Mouse (Mus musculus) right cerebral cortex, postnatal 10 days (tissue): ENCODE measurements around the gene Cdh15.

Experiments
- DNase-seq, 2 experiments: peaks; one replicate each; pipeline ENCODE4 v3.0.0; 2021; ENCODE audit warnings: low spot score in 2 of 2

Gene Cdh15

GRCm38 (mm10) chr8:122836696-122837095, 11.1 kb upstream of the Cdh15 start:
- DNase-seq, result no peak

- no peak for DNase-seq
Measured at GRCm38 (mm10) chr8:122844161-122844560, 3.6 kb upstream of the Cdh15 start.

GRCm38 (mm10) chr8:122845662-122846061, 2.1 kb upstream of the Cdh15 start:
- no peak for DNase-seq

GRCm38 (mm10) chr8:122849152-122849910, 1.6 kb downstream of the Cdh15 start:
- DNase-seq, result no peak

- DNase-seq, result no peak
Measured at GRCm38 (mm10) chr8:122850641-122851240, 3.0 kb downstream of the Cdh15 start.

GRCm38 (mm10) chr8:122851692-122852545, 4.2 kb downstream of the Cdh15 start:
- no peak for DNase-seq

GRCm38 (mm10) chr8:122852546-122852905, 4.8 kb downstream of the Cdh15 start:
- DNase-seq, result no peak

- peak; percentile 58 to 68 for DNase-seq
Measured at GRCm38 (mm10) chr8:122853340-122853771, 5.6 kb downstream of the Cdh15 start.

GRCm38 (mm10) chr8:122854388-122854787, 6.6 kb downstream of the Cdh15 start:
- no peak for DNase-seq

GRCm38 (mm10) chr8:122855123-122855522, 7.4 kb downstream of the Cdh15 start:
- no peak for DNase-seq

GRCm38 (mm10) chr8:122856288-122856687, 8.5 kb downstream of the Cdh15 start:
- no peak for DNase-seq

GRCm38 (mm10) chr8:122859843-122860242, 12.1 kb downstream of the Cdh15 start:
- no peak for DNase-seq

- DNase-seq, result no peak
Measured at GRCm38 (mm10) chr8:122864719-122865129, 17.0 kb downstream of the Cdh15 start.

GRCm38 (mm10) chr8:122865441-122865840, 17.7 kb downstream of the Cdh15 start:
- peak in 1 of 2 experiments; percentile 51 for DNase-seq

GRCm38 (mm10) chr8:122866231-122866630, 18.5 kb downstream of the Cdh15 start:
- no peak for DNase-seq

- DNase-seq, result no peak
Measured at GRCm38 (mm10) chr8:122867982-122868381, 20.2 kb downstream of the Cdh15 start.

GRCm38 (mm10) chr8:122870377-122870863, 22.7 kb downstream of the Cdh15 start:
- DNase-seq, result no peak

GRCm38 (mm10) chr8:122871663-122872062, 23.9 kb downstream of the Cdh15 start:
- no peak for DNase-seq

GRCm38 (mm10) chr8:122873171-122873570, 25.4 kb downstream of the Cdh15 start:
- DNase-seq, result no peak

GRCm38 (mm10) chr8:122875186-122875585, 27.4 kb downstream of the Cdh15 start:
- DNase-seq, result no peak

GRCm38 (mm10) chr8:122878231-122878630, 30.5 kb downstream of the Cdh15 start:
- DNase-seq, result no peak

GRCm38 (mm10) chr8:122880302-122880701, 32.5 kb downstream of the Cdh15 start:
- no peak for DNase-seq
